Mouse (Mus musculus) forebrain, embryonic 15.5 days (tissue): ENCODE measurements around the gene Sh2d1b2. TPM values are rescaled to one million over a fixed set of nuclear protein-coding genes. Genes with fewer than 3 reads are reported as not detected.

Experiments
- ATAC-seq: fragments of 200-750 bp; cut with Nextera tagmentation; replicated peaks from 2 replicates; pipeline ENCODE4 v1.8.0; 2017; ENCODE audit warnings: mild to moderate bottlenecking, moderate TSS enrichment, moderate library complexity
- H3K27ac ChIP-seq: fragments of 300-500 bp; sonication (generic); replicated peaks from 2 replicates; pipeline ENCODE4 v1.5.1; 2015; ENCODE audit warnings: mild to moderate bottlenecking, inconsistent platforms
- H3K27me3 ChIP-seq: fragments of 300-500 bp; sonication (generic); 2 replicates; pipeline ENCODE4 v1.6.1; 2015; ENCODE audit warnings: inconsistent platforms
- H3K36me3 ChIP-seq: fragments of 300-500 bp; sonication (generic); 2 replicates; pipeline ENCODE4 v1.6.1; 2015; ENCODE audit warnings: mild to moderate bottlenecking, inconsistent platforms
- H3K4me1 ChIP-seq: fragments of 300-500 bp; sonication (generic); 2 replicates; pipeline ENCODE4 v1.6.1; 2015; ENCODE audit warnings: inconsistent platforms
- H3K4me2 ChIP-seq: fragments of 300-500 bp; sonication (generic); replicated peaks from 2 replicates; pipeline ENCODE4 v1.6.1; 2015; ENCODE audit warnings: mild to moderate bottlenecking, inconsistent platforms
- H3K4me3 ChIP-seq: fragments of 300-500 bp; sonication (generic); 2 replicates; pipeline ENCODE4 v1.5.1; 2015; ENCODE audit warnings: mild to moderate bottlenecking, inconsistent platforms
- H3K9ac ChIP-seq: fragments of 300-500 bp; sonication (generic); replicated peaks from 2 replicates; pipeline ENCODE4 v1.6.1; 2015; ENCODE audit warnings: mild to moderate bottlenecking, inconsistent platforms
- H3K9me3 ChIP-seq: fragments of 300-500 bp; sonication (generic); 2 replicates; pipeline ENCODE4 v1.6.1; 2016; ENCODE audit warnings: inconsistent platforms
- WGBS: fragments of 180-500 bp; shearing (Covaris S2); methylation state at CpG from one replicate; pipeline ENCODE4 v1.1.7; 2015; ENCODE audit warnings: mixed read lengths; 5-methylcytosine and 5-hydroxymethylcytosine counted together
- polyA plus RNA-seq: library from polyadenylated mRNA; unstranded; fragments of >200 nt; fragmentation: Nextera tagmentation; extraction: Ambion mirVana; gene quantifications from 2 replicates; pipeline ENCODE4 v1.2.1, GENCODE M21; 2015

The Sh2d1b2 gene
- polyA plus RNA-seq, 1 experiment from 2014 or later: not detected

DNA sequence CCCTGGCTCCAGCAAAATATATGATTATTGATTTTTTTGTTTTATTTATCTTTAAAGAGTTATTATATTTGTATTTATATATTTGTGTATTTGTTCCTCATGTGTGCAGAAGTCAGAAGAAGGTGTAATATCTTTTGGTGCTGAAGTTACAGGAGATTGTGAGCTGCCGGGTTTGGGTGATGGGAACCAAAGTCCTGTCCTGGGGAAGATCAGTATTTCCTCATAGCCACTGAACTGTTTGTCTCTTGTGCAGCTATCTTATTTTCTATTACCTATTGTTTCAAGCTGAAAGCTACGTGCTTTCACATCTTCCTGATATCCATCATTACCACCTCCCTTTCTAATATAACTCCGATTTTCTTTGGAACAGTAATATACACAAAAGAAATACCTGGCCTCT is 17.0 kb upstream of the Sh2d1b2 start:
- H3K9me3 ChIP-seq: no peaks in the 10 kb centered on the region
- 80% methylated on average over 3 of the region's 3 CpGs for whole genome bisulfite sequencing
- H3K4me1 ChIP-seq: peaks cover 14% of the 10 kb centered on the region
- H3K27ac ChIP-seq: 0 out of 2 replicates have a peak overlapping the region, but pooled peaks have one; percentile 75
- peaks cover 6% of the 10 kb centered on the region; the same call in 1 of the 2 replicates for H3K27me3 ChIP-seq
- H3K4me3 ChIP-seq: peak overlapping the region; percentile 70
- H3K9ac ChIP-seq: no peak overlapping the region
- peak overlapping the region; percentile 70 for H3K4me2 ChIP-seq
- peak; percentile 42 for ATAC-seq
- peaks cover 10% of the 10 kb centered on the region for H3K36me3 ChIP-seq

DNA sequence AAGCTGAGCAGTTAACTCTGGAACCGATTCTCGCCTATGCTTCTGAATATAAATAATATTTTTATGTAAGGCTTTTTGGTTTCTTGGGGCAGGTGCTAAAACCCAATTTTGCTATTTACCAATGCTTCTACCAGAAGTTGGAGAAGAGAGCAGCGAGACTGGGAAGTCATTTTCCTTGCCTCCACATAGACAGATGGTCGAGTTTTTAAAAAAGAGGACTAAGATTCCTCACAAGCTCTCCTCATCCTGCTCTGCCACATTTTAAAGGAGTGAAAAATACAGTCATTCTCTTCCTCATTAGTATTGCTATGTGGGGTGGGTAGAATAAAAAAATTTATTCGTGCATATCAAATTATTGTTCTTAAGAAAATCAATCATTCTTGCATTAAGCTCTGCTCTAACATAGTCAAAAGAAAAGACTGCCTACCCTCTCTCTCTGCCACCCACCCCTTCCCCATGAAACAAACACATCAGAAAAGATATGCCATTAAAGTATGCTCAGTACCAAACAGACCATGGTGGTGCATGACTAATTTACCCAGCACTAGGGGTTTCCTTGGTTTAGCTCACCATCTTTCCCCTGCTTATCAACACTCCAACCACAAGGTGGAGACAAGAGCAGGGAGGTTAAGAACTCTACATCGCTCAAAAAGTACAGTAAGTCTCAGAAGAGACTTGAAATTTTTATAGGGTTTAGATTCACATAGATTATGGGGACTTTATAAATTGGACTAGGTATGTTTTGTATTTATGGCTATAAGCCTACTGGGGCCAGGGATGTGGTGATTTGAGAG is 14.3 kb upstream of the Sh2d1b2 start:
- Histone ChIP-seq H3K27me3 (peaks cover 13% of the 10 kb centered on the region), H3K4me3 (no peak overlapping the region), H3K27ac (no peak overlapping the region), H3K4me2 (no peak overlapping the region), H3K9me3 (no peaks in the 10 kb centered on the region), H3K9ac (no peak overlapping the region), H3K36me3 (no peaks in the 10 kb centered on the region), H3K4me1 (peaks cover 12% of the 10 kb centered on the region)
- no peak for ATAC-seq
- 84% methylated on average over 6 of the region's 6 CpGs for WGBS

DNA sequence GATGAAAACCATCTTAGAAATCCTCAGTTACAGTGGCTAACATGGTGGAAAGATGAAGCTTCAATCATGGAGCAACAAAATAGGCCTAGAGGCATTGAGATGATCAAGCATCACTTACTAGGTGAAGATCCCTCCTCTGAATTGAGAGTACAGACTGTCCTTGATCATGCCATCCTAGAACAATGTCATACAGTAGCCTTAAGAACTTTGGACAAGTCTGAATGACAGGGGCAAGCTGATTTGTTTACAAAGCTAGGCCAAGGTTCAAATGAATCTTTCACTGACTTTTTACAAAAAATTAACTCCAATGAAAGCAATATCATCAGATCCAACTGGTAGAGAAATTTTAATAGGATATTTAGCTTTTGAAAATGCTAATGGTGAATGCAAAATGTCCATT is 12.2 kb upstream of the Sh2d1b2 start:
- Histone ChIP-seq H3K4me3 (no peak overlapping the region), H3K9ac (no peak overlapping the region), H3K9me3 (no peaks in the 10 kb centered on the region), H3K4me1 (no peaks in the 10 kb centered on the region), H3K27ac (no peak overlapping the region), H3K27me3 (peaks cover 13% of the 10 kb centered on the region), H3K4me2 (no peak overlapping the region), H3K36me3 (no peaks in the 10 kb centered on the region)
- ATAC-seq: no peak

DNA sequence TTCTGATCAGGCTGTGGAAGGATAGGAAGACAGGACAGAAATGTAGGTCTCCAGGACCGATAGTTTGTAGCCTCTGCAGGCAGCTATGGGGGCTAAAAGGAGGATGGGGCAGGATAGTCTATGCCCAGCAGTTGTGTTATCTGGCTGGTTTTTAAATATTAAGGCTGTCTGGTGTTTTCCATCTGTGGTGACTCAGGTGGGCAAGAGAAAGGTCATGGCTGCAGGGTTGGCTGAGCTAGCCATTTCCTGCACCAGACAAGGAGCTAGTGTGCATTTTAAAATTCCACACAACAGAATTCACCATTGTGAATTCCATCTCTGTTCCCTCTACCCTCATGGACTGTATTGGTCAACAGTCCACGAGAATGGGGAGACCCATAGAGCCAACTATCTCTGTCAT is 9.3 kb upstream of the Sh2d1b2 start:
- no peak overlapping the region for H3K4me3 ChIP-seq
- H3K4me1 ChIP-seq: no peaks in the 10 kb centered on the region
- 81% methylated on average over 2 of the region's 2 CpGs for WGBS
- peaks cover 10% of the 10 kb centered on the region for H3K27me3 ChIP-seq
- no peak overlapping the region for H3K4me2 ChIP-seq
- H3K9ac ChIP-seq: no peak overlapping the region
- H3K9me3 ChIP-seq: no peaks in the 10 kb centered on the region
- ATAC-seq: no peak
- no peak overlapping the region for H3K27ac ChIP-seq
- H3K36me3 ChIP-seq: no peaks in the 10 kb centered on the region

GRCm38 (mm10) chr1:170245016-170245415 is 12.5 kb downstream of the Sh2d1b2 start:
- Histone ChIP-seq H3K4me2 (no peak overlapping the region), H3K36me3 (no peaks in the 10 kb centered on the region), H3K9me3 (no peaks in the 10 kb centered on the region), H3K27me3 (peaks cover 3% of the 10 kb centered on the region; the same call in 1 of the 2 replicates), H3K27ac (no peak overlapping the region), H3K4me3 (no peak overlapping the region), H3K4me1 (no peaks in the 10 kb centered on the region), H3K9ac (no peak overlapping the region)
- ATAC-seq: no peak
- WGBS: 83% methylated on average over 3 of the region's 3 CpGs

DNA sequence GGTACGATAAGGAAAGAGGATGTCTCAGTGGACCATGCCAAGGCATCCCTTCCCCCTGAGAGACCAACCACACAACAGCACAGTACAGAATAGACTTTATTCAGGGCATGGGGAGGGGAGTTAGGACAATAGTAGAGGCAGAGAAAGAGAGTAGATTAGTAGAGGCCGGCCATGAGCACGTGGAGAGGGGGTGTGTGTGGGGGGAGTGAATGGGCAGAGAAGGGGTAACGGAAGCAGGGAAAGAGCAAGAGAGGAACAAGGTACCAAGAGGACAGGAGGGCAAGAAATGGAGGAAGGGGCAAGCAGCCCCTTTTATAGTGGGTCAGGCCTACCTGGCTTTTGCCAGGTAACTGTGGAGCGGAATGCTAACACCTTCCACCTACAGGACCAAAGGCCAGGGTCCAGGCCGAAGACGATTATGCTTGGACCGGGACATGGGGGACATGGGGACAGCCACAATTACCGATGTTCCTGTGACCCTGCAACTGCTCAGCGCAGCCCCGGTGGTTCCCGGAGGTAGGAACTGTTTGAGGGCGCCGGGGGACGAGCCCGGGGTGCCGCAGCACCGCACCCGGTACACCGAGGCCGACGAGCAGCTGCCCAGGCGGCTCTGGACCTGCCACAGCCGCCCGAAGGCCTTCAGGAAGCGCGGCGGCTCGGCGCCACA is 22.5 kb downstream of the Sh2d1b2 start:
- peak; percentile 24 for ATAC-seq

GRCm38 (mm10) chr1:170255560-170255910 is 23.0 kb downstream of the Sh2d1b2 start:
- H3K4me2 ChIP-seq: peak overlapping the region; percentile 86
- no peaks in the 10 kb centered on the region for H3K9me3 ChIP-seq
- WGBS: 2% methylated on average over 32 of the region's 32 CpGs
- 0 out of 2 replicates have a peak overlapping the region, but pooled peaks have one; percentile 11 for H3K27ac ChIP-seq
- H3K4me1 ChIP-seq: peaks cover 4% of the 10 kb centered on the region; the same call in 1 of the 2 replicates
- H3K4me3 ChIP-seq: peak overlapping the region; percentile 73
- H3K27me3 ChIP-seq: 0 out of 2 replicates have a peak, but pooled peaks cover 10% of the 10 kb centered on the region
- ATAC-seq: peak; percentile 100
- peak overlapping the region; percentile 72 for H3K9ac ChIP-seq
- H3K36me3 ChIP-seq: no peaks in the 10 kb centered on the region

More for the DNA sequence above, 22.5 kb downstream of the Sh2d1b2 start:
- Histone ChIP-seq H3K27me3 (0 out of 2 replicates have a peak, but pooled peaks cover 10% of the 10 kb centered on the region), H3K4me1 (peaks cover 4% of the 10 kb centered on the region; the same call in 1 of the 2 replicates), H3K36me3 (no peaks in the 10 kb centered on the region), H3K4me2 (peak overlapping the region; percentile 86), H3K4me3 (peak overlapping the region; percentile 73), H3K27ac (0 out of 2 replicates have a peak overlapping the region, but pooled peaks have one; percentile 11), H3K9me3 (no peaks in the 10 kb centered on the region), H3K9ac (peak overlapping the region; percentile 72)
- 22% methylated on average over 30 of the region's 30 CpGs for WGBS

GRCm38 (mm10) chr1:170270281-170270680 is 37.7 kb downstream of the Sh2d1b2 start:
- Histone ChIP-seq H3K27ac (no peak overlapping the region), H3K27me3 (no peaks in the 10 kb centered on the region), H3K9me3 (no peaks in the 10 kb centered on the region), H3K36me3 (no peaks in the 10 kb centered on the region), H3K4me1 (no peaks in the 10 kb centered on the region), H3K4me3 (no peak overlapping the region), H3K9ac (no peak overlapping the region), H3K4me2 (no peak overlapping the region)
- ATAC-seq: no peak
- WGBS: 83% methylated on average over 6 of the region's 6 CpGs

- no peak for ATAC-seq
- Histone ChIP-seq H3K4me2 (no peak overlapping the region), H3K36me3 (no peaks in the 10 kb centered on the region), H3K27ac (no peak overlapping the region), H3K4me3 (no peak overlapping the region), H3K4me1 (no peaks in the 10 kb centered on the region), H3K9ac (no peak overlapping the region), H3K27me3 (no peaks in the 10 kb centered on the region), H3K9me3 (no peaks in the 10 kb centered on the region)
- 89% methylated on average over 4 of the region's 4 CpGs for WGBS
Measured at GRCm38 (mm10) chr1:170270696-170271095, 38.1 kb downstream of the Sh2d1b2 start.

DNA sequence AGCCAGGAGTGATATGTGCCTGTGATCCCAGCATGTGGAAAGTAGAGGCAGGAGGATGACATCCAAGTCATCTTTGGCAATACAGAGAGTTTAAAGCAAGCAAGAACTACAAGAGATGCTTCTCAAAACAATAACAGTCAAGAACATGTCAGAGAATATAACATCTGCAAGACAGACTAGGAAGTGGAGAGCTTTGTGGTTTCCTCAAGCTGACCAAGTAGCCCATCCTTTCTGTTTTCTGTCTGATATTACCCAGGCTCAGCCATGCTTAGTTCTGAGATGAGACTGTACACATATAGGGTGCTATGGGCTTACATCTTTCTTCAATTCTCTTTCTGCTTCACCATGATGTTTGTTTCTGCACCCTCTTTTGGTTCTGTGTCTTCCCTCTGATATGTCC is 40.7 kb downstream of the Sh2d1b2 start:
- H3K4me3 ChIP-seq: no peak overlapping the region
- H3K9me3 ChIP-seq: no peaks in the 10 kb centered on the region
- H3K36me3 ChIP-seq: no peaks in the 10 kb centered on the region
- no peaks in the 10 kb centered on the region for H3K4me1 ChIP-seq
- no peaks in the 10 kb centered on the region for H3K27me3 ChIP-seq
- no peak overlapping the region for H3K4me2 ChIP-seq
- H3K27ac ChIP-seq: no peak overlapping the region
- no peak overlapping the region for H3K9ac ChIP-seq
- ATAC-seq: no peak

DNA sequence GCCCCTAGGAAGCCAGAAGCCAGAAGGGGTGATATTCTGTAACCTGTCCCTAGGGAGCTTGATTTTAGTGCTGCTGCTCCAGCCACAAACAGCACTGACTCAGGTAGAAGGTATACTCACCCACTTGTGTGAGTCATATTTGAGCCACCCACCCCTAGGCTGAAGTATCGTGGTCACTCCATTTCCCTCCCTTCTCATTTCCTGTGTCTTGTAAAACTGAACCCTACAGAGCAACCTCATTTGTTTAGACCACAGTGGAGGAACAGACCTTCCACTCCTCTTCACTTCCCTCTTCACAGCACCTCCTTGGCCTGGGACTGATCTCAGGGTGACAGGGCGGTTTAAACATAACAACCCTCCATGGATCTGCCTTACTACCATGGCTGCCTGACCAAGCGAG is 44.5 kb downstream of the Sh2d1b2 start, which contains the start of gene Sh2d1b1:
Gene Sh2d1b1 (plus strand): TSS at position 305 of the 400 bp plus-strand sequence.
- no peak within 1 kb of the TSS for H3K4me2 ChIP-seq
- H3K4me3 ChIP-seq: no peak within 1 kb of the TSS
- 98% methylated on average over 2 of the region's 3 CpGs for WGBS
- ATAC-seq: no peak
- no peak within 1 kb of the TSS for H3K27ac ChIP-seq
- H3K27me3 ChIP-seq: no peaks in the 10 kb centered on the region
- H3K4me1 ChIP-seq: no peaks in the 10 kb centered on the region
- H3K9me3 ChIP-seq: no peaks in the 10 kb centered on the region
- no peaks in the 10 kb centered on the region for H3K36me3 ChIP-seq
- no peak within 1 kb of the TSS for H3K9ac ChIP-seq

DNA sequence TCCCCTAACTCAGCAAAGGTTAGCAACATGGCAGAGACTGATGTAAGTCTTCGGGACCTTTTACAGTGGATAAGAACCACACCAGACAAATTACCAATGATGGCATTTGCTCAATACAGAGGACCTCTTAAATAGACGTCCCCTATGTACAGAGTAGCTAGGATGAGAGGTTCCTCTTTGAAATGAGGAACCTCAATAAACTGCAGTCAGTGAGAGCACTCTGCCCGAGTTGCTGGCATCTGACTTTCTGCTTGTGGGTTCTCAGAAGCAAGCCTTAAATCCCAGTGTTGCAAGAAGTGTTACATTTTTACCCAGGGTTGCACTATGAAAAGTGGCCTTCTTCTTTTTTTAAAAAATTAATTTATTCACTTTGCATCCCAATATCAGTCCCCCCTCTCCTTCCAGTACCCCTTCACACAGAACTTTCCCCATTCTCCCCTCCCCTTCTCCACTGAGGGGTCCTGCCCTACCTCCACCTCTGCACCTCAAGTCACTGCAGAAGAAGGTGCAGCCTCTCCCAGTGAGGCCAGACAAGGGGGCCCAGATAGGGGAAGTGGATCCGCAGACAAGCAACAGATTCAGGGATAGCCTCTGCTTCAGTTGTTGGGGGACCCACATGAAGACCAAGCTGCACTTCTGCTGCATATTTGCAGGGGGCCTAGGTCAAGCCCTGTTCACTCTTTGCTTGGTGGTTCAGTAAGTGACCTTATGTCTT is 50.0 kb downstream of the Sh2d1b2 start:
- no peak overlapping the region for H3K4me3 ChIP-seq
- 78% methylated on average over 4 of the region's 4 CpGs for WGBS
- no peaks in the 10 kb centered on the region for H3K9me3 ChIP-seq
- H3K4me1 ChIP-seq: no peaks in the 10 kb centered on the region
- ATAC-seq: no peak
- no peak overlapping the region for H3K9ac ChIP-seq
- H3K4me2 ChIP-seq: no peak overlapping the region
- no peak overlapping the region for H3K27ac ChIP-seq
- no peaks in the 10 kb centered on the region for H3K27me3 ChIP-seq
- no peaks in the 10 kb centered on the region for H3K36me3 ChIP-seq
